Mouse (Mus musculus) CH12.LX (cell line): ENCODE measurements around the gene Itga6. TPM values are rescaled to one million over a fixed set of nuclear protein-coding genes. Genes with fewer than 3 reads are reported as not detected.
A peak's percentile ranks its signal among the peaks of the same experiment; 100 is the strongest.

Experiments used
- DNase-seq: peaks from one replicate; pipeline ENCODE4 v3.0.0-alpha.2; 2013; ENCODE audit errors: extremely low read depth
- H3K27ac ChIP-seq: 2 replicates; pipeline ENCODE4 v1.5.1; 2012; ENCODE audit warnings: low read depth, mild to moderate bottlenecking, control low read depth, moderate library complexity; ENCODE audit not compliant: insufficient read depth
- H3K27me3 ChIP-seq: replicated peaks from 2 replicates; pipeline ENCODE3; 2012; ENCODE audit warnings: inconsistent platforms
- H3K36me3 ChIP-seq, 2 experiments: replicated peaks in 1 of 2; 2 replicates each; pipeline versions ENCODE3 to v1.6.1; 2012; ENCODE audit warnings: inconsistent platforms in 1 of 2, low read length in 1 of 2, mild to moderate bottlenecking in 1 of 2, mixed read lengths in 1 of 2, moderate library complexity in 1 of 2; ENCODE audit not compliant: control insufficient read depth in 1 of 2, insufficient read depth in 1 of 2
- H3K4me1 ChIP-seq, 2 experiments: 2 replicates each; pipeline ENCODE4 v1.6.1; 2012; ENCODE audit warnings: inconsistent platforms in 1 of 2, moderate library complexity in 1 of 2; ENCODE audit not compliant: insufficient read depth in 2 of 2, control insufficient read depth in 1 of 2
- H3K4me2 ChIP-seq: 2 replicates; pipeline ENCODE4 v1.6.1; 2012; ENCODE audit warnings: low read depth, mild to moderate bottlenecking, control low read depth; ENCODE audit not compliant: poor library complexity, insufficient read depth, severe bottlenecking
- H3K4me3 ChIP-seq, 3 experiments: fragments of 150-350 bp in 1 of 3; sonication (generic) in 1 of 3; replicated peaks in 1 of 3; 2 replicates each; pipeline versions ENCODE3 to v1.5.1; 2011 to 2012; ENCODE audit warnings: low read depth in 2 of 3, low read length in 2 of 3, mild to moderate bottlenecking in 2 of 3, moderate library complexity in 2 of 3, control low read depth in 1 of 3, improper control_type of control experiment in 1 of 3, inconsistent platforms in 1 of 3, mixed read lengths in 1 of 3; ENCODE audit not compliant: poor library complexity in 1 of 3
- H3K79me2 ChIP-seq: replicated peaks from 2 replicates; pipeline ENCODE4 v1.6.1; 2012; ENCODE audit warnings: mild to moderate bottlenecking, moderate library complexity; ENCODE audit not compliant: control insufficient read depth, poor library complexity, insufficient read depth, severe bottlenecking; ENCODE audit errors: extremely low read depth
- H3K9ac ChIP-seq: 2 replicates; pipeline ENCODE4 v1.6.1; 2012; ENCODE audit warnings: low read depth, mild to moderate bottlenecking, control low read depth, moderate library complexity; ENCODE audit not compliant: insufficient read depth
- H3K9me3 ChIP-seq: replicated peaks from 2 replicates; pipeline ENCODE3; 2012; ENCODE audit warnings: low read length, inconsistent platforms, mixed read lengths
- BHLHE40 ChIP-seq: IDR thresholded peaks from 2 replicates; pipeline ENCODE4 v1.6.1; 2011; ENCODE audit warnings: mild to moderate bottlenecking, low read depth, low read length, improper control_type of control experiment
- CHD2 ChIP-seq: IDR thresholded peaks from 2 replicates; pipeline ENCODE4 v1.6.1; 2011; ENCODE audit warnings: low read length, improper control_type of control experiment
- E2F4 ChIP-seq: IDR thresholded peaks from 2 replicates; pipeline ENCODE4 v1.6.1; 2011; ENCODE audit warnings: low read depth, low read length, improper control_type of control experiment; ENCODE audit not compliant: insufficient replicate concordance
- ELF1 ChIP-seq: IDR thresholded peaks from 2 replicates; pipeline ENCODE4 v1.6.1; 2014; ENCODE audit warnings: low read depth, mild to moderate bottlenecking, inconsistent platforms, low read length, improper control_type of control experiment
- EP300 ChIP-seq: IDR thresholded peaks from 2 replicates; pipeline ENCODE4 v1.6.1; 2011; ENCODE audit warnings: low read length, improper control_type of control experiment
- ETS1 ChIP-seq: conservative IDR thresholded peaks from 2 replicates; pipeline ENCODE4 v1.6.1; 2012; ENCODE audit warnings: low read depth, mild to moderate bottlenecking, inconsistent platforms, low read length, improper control_type of control experiment, moderate library complexity
- HCFC1 ChIP-seq: IDR thresholded peaks from 2 replicates; pipeline ENCODE4 v1.6.1; 2012; ENCODE audit warnings: low read depth, mild to moderate bottlenecking, inconsistent platforms, low read length, improper control_type of control experiment
- IRF4 ChIP-seq: IDR thresholded peaks from 2 replicates; pipeline ENCODE4 v1.6.1; 2014; ENCODE audit warnings: low read depth, mild to moderate bottlenecking, inconsistent platforms, low read length, improper control_type of control experiment
- JUN ChIP-seq: IDR thresholded peaks from 2 replicates; pipeline ENCODE4 v1.6.1; 2011; ENCODE audit warnings: low read depth, mild to moderate bottlenecking, low read length, improper control_type of control experiment, moderate library complexity; ENCODE audit not compliant: insufficient read depth
- KAT2A ChIP-seq: IDR thresholded peaks from 2 replicates; pipeline ENCODE4 v1.6.1; 2012; ENCODE audit warnings: low read length, improper control_type of control experiment, inconsistent platforms; ENCODE audit not compliant: insufficient replicate concordance
- MAFK ChIP-seq: IDR thresholded peaks from 2 replicates; pipeline ENCODE4 v1.6.1; 2011; ENCODE audit warnings: low read length, improper control_type of control experiment; ENCODE audit not compliant: insufficient replicate concordance
- MAX ChIP-seq: IDR thresholded peaks from 2 replicates; pipeline ENCODE4 v1.6.1; 2011; ENCODE audit warnings: low read length, improper control_type of control experiment
- MAZ ChIP-seq: IDR thresholded peaks from 2 replicates; pipeline ENCODE4 v1.6.1; 2012; ENCODE audit warnings: low read depth, mild to moderate bottlenecking, inconsistent platforms, low read length, improper control_type of control experiment, moderate library complexity
- MEF2A ChIP-seq: IDR thresholded peaks from 2 replicates; pipeline ENCODE4 v1.6.1; 2014; ENCODE audit warnings: low read depth, mild to moderate bottlenecking, inconsistent platforms, low read length, improper control_type of control experiment, borderline replicate concordance
- NELFE ChIP-seq: IDR thresholded peaks from 2 replicates; pipeline ENCODE4 v1.6.1; 2011; ENCODE audit warnings: low read depth, low read length, improper control_type of control experiment
- PAX5 ChIP-seq: IDR thresholded peaks from 2 replicates; pipeline ENCODE4 v1.6.1; 2012; ENCODE audit warnings: low read length, inconsistent platforms, mixed read lengths
- RCOR1 ChIP-seq: conservative IDR thresholded peaks from 2 replicates; pipeline ENCODE4 v1.6.1; 2012; ENCODE audit warnings: low read depth, mild to moderate bottlenecking, inconsistent platforms, low read length, improper control_type of control experiment
- SIN3A ChIP-seq: IDR thresholded peaks from 2 replicates; pipeline ENCODE4 v1.6.1; 2012; ENCODE audit warnings: low read length, improper control_type of control experiment, inconsistent platforms
- TBP ChIP-seq: conservative IDR thresholded peaks from 2 replicates; pipeline ENCODE4 v1.6.1; 2011; ENCODE audit warnings: low read depth, low read length, improper control_type of control experiment
- TCF12 ChIP-seq: IDR thresholded peaks from 2 replicates; pipeline ENCODE4 v1.6.1; 2014; ENCODE audit warnings: low read depth, mild to moderate bottlenecking, inconsistent platforms, low read length, improper control_type of control experiment
- USF1 ChIP-seq: IDR thresholded peaks from 2 replicates; pipeline ENCODE4 v1.6.1; 2014; ENCODE audit warnings: low read depth, mild to moderate bottlenecking, inconsistent platforms, low read length, improper control_type of control experiment
- USF2 ChIP-seq: conservative IDR thresholded peaks from 2 replicates; pipeline ENCODE4 v1.6.1; 2011; ENCODE audit warnings: low read depth, low read length, improper control_type of control experiment
- ZKSCAN1 ChIP-seq: IDR thresholded peaks from 2 replicates; pipeline ENCODE4 v1.6.1; 2012; ENCODE audit warnings: low read depth, inconsistent platforms, low read length, improper control_type of control experiment, borderline replicate concordance
- dilution Hi-C: fragments of 300-500 bp; cut with MboI; formaldehyde crosslinking; loops from 2 replicates; pipeline ENCODE4 v1.14.3; 2020; ENCODE audit warnings: low sequenced_read_pairs; ENCODE audit not compliant: extremely low pct_unique_long_range_greater_than_20kb, extremely low pct_ligation_motif_present
- in situ Hi-C: fragments of 300-500 bp; cut with MboI; formaldehyde crosslinking; loops from 3 replicates; pipeline ENCODE4 v1.14.3; 2019; ENCODE audit warnings: low sequenced_read_pairs, low pct_ligation_motif_present, low pct_unique_long_range_greater_than_20kb, mixed read lengths
- polyA plus RNA-seq: library from polyadenylated mRNA; unstranded; fragments of >175 nt; gene quantifications from 2 replicates; pipeline ENCODE4 v1.2.1, GENCODE M21; 2012; ENCODE audit warnings: low read depth; ENCODE audit not compliant: insufficient read length
- total RNA-seq, 2 experiments: library from RNA; depleted of rRNA; stranded (reverse); fragments of 300-350 nt in 1 of 2; fragments of >200 nt in 1 of 2; gene quantifications; 2 replicates each; pipeline ENCODE4 v1.2.3; 2012 to 2014

Itga6 gene
- total and polyA plus RNA-seq, 3 experiments, result 6.1 to 13.9 (median 10.9) TPM

DNA sequence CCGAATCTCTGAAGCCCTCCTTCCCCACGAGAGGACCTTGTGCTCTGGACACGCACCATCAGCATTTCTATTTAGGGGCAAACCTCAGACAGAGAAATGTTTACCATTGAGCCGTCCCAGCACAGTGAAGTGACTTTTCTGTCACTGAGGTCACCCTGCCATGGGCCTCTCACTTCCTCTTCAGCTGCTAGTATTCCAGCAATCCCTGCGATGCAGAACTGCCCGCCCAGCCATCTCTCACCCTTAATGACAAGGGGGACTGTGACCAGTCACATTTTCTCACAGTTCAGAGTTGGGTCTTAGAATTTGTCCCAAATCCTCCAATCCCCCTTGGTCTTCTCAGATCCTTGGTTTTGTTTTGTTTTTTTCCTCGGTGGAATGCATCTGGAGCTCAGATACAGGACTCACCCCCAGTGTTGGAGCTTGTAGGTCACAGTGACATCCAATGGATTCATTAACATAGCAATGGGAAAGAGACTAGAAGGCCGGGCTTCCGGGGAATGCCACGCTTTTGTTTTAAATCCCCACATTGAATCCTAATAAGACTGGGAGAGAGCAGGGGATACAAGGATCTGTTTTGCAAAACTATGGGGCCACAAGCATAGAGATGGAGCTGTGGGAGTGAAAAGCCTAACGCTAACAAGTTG, 432 bp upstream of the Itga6 start:
- peak; percentile 60 for DNase-seq
- dilution Hi-C loops, result no loop called here

DNA sequence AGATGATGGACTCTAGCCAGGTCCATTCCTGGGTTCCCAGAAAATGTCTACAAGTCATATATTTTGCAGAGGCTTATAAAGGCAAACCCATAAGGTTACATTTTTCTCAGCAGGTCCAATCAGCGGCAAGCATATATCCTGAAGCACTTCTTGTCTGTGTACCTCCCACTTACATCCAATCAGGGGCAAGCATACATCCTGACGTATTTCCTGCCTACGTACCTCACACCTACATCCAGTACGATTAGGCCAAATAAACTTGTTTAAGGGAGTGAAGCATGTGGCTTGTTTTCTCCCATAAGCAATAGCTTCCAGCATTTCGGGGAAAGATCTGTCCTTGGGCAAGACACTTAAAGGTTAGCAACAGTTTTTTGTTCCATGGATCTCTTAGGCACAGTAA, 3.0 kb downstream of the Itga6 start:
- no peaks in the 10 kb centered on the region for H3K36me3 ChIP-seq
- H3K9ac ChIP-seq, result no peak overlapping the region
- in situ Hi-C loops, result no loop called here
- no peaks in the 10 kb centered on the region for H3K79me2 ChIP-seq
- TF ChIP-seq ETS1 (no peak), HCFC1 (no peak), SIN3A (no peak), EP300 (no peak), TBP (no peak), USF1 (no peak), PAX5 (no peak), CHD2 (no peak)
- peaks cover 7 to 42% of the 10 kb centered on the region in 2 experiments for H3K4me1 ChIP-seq
- H3K27ac ChIP-seq, result no peak overlapping the region
- H3K4me2 ChIP-seq, result no peak overlapping the region
- DNase-seq, result no peak
- no peaks in the 10 kb centered on the region for H3K9me3 ChIP-seq
- H3K4me3 ChIP-seq, result no peak overlapping the region
- dilution Hi-C loops, result no loop called here
- no peaks in the 10 kb centered on the region for H3K27me3 ChIP-seq

More for the DNA sequence above, 432 bp upstream of the Itga6 start:
- Histone ChIP-seq H3K4me1 (peaks cover 16 to 51% of the 10 kb centered on the region in 2 experiments), H3K9ac (no peak overlapping the region), H3K27me3 (no peaks in the 10 kb centered on the region), H3K9me3 (no peaks in the 10 kb centered on the region), H3K36me3 (no peaks in the 10 kb centered on the region), H3K4me2 (peak overlapping the region; percentile 30), H3K27ac (no peak overlapping the region), H3K79me2 (no peaks in the 10 kb centered on the region), H3K4me3 (no peak overlapping the region)
- no peak for TF ChIP-seq HCFC1
- TF ChIP-seq TCF12, result peak; percentile 48; the same call in 1 of the 2 replicates
- TF ChIP-seq BHLHE40, result peak; percentile 76
- TF ChIP-seq USF2, result no peak
- TF ChIP-seq JUN, result peak; percentile 34; the same call in 1 of the 2 replicates
- TF ChIP-seq MAFK, result peak; percentile 51; the same call in 1 of the 2 replicates
- TF ChIP-seq SIN3A, result no peak
- no peak for TF ChIP-seq KAT2A
- TF ChIP-seq ELF1, result 0 out of 2 replicates have a peak, but pooled peaks have one; percentile 30
- peak; percentile 88 for TF ChIP-seq MEF2A
- 0 out of 2 replicates have a peak, but pooled peaks have one; percentile 52 for TF ChIP-seq RCOR1
- TF ChIP-seq IRF4, result peak; percentile 79
- TF ChIP-seq EP300, result peak; percentile 77
- no peak for TF ChIP-seq NELFE
- TF ChIP-seq ZKSCAN1, result no peak
- TF ChIP-seq MAX, result peak; percentile 13; the same call in 1 of the 2 replicates
- peak; percentile 79 for TF ChIP-seq ETS1
- no peak for TF ChIP-seq MAZ
- no peak for TF ChIP-seq E2F4
- in situ Hi-C loops, result no loop called here
